Mouse (Mus musculus) left cerebral cortex, postnatal 10 days (tissue): ENCODE results near the gene Plp2. TPM values are rescaled to one million over a fixed set of nuclear protein-coding genes. Genes with fewer than 3 reads are reported as not detected.

Experiments
- DNase-seq, 2 experiments: peaks; one replicate each; pipeline ENCODE4 v3.0.0; 2021 to 2022; ENCODE audit warnings: low spot score in 2 of 2, mixed read lengths in 1 of 2; ENCODE audit errors: extremely low spot score in 1 of 2
- intact Hi-C: fragments of 180-260 bp; cut with DNase I; formaldehyde crosslinking; loops from one replicate; pipeline ENCODE4 v1.15.1; 2025
- total RNA-seq, 2 experiments: library from RNA; stranded (reverse); gene quantifications; 2 replicates each; pipeline ENCODE4 v1.2.3; 2021

The Plp2 gene
- total RNA-seq, 2 experiments from 2014 or later: 15.6 to 18.1 TPM

DNA sequence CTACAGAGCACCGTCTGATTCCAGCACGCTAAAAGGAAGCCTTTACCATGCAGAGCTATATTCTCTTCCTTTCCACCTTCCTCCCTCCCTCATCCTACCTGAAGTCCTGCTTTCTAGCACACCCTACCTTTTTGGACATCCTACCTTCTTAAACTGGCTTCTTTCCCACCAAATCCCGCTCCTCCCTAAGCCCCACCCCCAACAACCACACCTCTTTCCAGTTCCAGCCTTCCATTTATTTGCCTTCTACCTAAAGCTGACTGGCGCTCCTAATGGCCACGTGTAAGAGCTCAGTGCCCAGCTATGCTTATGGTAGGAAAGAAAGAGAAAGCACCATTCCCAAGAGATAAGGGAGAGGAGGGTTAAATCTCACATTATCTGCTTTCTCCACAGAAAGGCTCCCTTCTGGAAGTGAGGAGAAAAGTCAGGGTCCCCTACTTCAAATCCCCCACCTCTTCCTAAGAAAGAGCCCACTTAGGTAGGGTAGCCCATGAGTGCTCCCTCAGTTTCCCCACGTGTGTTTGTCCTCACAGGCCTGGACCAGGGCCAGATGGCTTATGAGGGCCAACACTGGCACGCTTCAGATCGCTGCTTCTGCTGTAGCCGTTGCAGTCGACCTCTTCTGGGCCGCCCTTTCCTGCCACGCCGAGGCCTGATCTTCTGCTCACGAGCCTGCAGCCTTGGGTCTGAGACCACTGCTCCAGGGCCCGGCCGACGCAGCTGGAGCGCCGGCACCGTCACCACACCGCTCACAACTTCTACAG lies 5.3 kb downstream of the Plp2 start:
- DNase-seq: no peak
- intact Hi-C loops: no loop called here

- intact Hi-C loops: no loop called here
Observed at GRCm38 (mm10) chrX:7664791-7665190, 6.4 kb downstream of the Plp2 start.

DNA sequence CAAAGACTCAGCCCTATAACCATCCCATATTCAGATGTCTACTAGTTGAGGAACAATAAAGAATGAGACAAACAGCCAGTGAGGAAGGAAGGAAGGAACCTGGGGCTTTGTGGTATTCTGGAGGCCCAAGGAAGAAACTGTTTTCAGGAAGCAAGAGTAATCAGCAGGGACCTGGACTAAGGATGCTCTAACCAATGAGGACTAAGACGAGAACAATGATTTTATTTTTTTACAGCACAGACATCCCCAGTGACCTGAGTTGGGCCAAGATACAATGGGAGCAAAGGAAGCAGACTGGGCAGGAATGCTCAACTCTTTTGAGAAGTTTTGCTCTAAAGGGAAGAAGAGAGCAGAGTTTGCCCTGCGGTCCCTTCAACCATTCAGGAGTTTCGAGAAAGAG lies 8.3 kb downstream of the Plp2 start:
- intact Hi-C loops: no loop called here
- DNase-seq: no peak

More at GRCm38 (mm10) chrX:7664791-7665190, 6.4 kb downstream of the Plp2 start:
- DNase-seq: no peak

DNA sequence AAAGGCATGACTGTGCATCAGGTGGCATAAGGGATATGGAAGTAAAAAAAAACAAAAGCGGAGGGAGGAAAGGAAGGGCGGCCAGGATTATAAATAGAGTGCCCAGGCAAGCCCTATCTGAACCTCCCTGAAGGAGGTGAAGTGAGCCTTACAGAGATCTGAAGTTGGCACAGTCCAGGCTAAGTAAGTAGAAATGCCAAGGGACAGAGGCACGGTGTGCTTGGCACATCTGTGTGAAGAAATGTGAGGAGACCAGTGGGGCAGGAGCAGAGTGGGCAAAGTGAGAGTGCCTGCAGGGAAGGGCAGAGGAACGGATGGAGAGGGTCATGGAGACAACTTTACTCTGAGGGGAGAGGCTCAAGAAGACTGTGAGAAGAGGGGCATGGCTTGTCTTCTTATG lies 10.1 kb downstream of the Plp2 start:
- intact Hi-C loops: no loop called here
- DNase-seq: no peak

DNA sequence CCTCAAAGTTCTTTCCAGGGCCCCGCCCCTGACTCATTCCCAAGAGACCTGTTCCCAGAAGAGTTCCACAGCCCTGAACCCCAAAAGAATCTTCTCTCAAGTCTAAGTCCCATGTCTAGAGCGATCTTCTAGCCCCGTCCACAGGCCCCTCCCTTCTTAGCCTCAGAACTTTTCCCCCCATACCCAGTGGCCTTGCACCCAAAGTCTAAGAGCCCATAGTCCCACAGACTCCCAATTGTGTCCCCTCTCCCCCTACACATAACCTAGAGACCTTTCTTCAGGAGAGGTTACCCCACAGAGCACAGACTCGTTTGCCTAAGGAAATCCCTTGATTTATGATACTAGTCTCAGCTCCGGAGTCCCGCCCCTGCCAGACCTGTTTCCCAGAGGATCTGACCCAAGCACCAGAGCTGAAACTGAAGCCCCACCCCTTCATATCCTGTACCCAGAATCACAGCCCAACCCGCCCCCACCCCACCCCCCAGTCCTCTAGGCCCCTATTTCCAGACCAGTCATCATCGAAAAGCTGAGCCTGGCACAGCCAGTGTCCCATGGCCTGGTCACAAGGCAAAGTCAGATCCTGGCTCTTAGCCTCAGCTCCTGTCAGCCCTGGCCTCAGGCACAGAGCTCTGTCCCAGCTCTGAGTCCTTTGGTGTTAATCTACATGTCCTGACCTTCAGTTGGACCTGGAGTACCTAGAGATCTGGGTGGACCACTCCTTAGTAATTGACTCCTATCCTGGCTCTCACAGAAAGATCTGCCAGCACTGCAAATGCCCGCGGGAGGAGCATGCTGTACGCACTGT lies 12.2 kb downstream of the Plp2 start:
- intact Hi-C loops: no loop called here
- peak in 1 of 2 experiments; percentile 16 for DNase-seq

DNA sequence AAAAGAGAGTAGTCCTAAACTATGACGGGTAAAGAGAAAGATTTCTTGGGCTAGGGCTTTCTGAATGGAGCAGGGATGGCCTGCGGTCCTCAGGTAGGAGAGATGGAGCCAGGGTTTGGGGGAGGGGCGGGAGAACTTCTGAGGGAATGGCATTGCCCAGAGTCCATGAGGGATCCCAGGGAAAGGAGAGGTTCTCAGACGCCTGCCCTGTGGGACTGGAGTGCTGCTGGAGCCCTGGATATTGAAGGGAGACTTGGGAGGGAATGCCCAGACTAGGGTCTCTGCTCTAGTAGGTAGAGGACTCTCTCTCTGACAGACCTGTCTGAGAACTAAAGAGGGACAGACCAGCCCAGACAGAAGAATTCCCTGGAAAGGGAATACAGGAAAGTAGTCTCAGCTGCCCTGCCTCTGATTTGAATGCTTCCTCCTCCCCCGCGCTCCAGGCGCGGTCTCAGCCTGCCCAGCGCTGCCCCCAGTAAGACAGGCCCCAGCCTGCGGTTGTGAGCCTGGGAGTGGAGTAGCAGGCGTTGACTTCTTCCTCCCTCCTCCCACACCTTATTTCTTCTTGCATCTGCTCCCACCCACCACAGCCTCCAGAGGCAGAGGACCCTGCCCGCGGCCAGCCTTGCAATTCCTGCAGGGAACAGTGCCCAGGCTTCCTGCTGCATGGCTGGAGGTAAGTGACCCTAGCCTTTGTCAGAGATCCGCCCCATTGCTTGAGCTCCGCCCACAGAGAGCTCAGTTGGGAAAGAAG lies 13.0 kb downstream of the Plp2 start:
- intact Hi-C loops: no loop called here
- DNase-seq: no peak

DNA sequence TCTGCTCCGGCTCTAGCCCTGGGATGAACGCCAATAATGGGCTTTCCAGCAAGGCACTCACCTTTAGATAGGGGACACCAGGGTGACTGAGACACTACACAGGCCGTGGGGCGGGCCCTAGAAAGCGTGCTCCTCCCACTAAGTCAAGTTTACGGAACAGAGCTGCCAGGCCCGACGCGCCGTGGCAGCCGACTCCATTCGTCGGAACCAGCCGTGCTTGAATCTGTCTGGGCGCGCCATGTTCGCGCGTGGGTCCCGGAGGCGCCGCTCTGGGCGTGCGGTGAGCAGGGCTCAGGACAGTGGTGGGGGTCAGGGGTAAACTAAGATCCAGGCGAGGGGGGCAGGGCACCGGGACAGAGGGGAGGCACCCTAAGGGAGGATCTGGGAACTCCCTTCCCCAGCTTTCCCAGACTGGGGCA lies 14.0 kb downstream of the Plp2 start, which contains the start of gene Prickle3:
Gene Prickle3 (plus strand): TSS at position 40 of the 419 bp plus-strand sequence.
- intact Hi-C loops: no loop called here
- DNase-seq: peak in 1 of 2 experiments; percentile 64

- intact Hi-C loops: loop anchor here (10.0 kb wide), 1 partner anchor 174 kb away; no protein-coding TSS in a partner anchor
- DNase-seq: peak; percentile 53 to 89
Observed at GRCm38 (mm10) chrX:7648671-7649304, 22.4 kb downstream of the Plp2 start.

- intact Hi-C loops: loop anchor here (10.0 kb wide), 1 partner anchor 171 kb away; no protein-coding TSS in a partner anchor
Observed at GRCm38 (mm10) chrX:7645349-7645748, 25.8 kb downstream of the Plp2 start.

DNA sequence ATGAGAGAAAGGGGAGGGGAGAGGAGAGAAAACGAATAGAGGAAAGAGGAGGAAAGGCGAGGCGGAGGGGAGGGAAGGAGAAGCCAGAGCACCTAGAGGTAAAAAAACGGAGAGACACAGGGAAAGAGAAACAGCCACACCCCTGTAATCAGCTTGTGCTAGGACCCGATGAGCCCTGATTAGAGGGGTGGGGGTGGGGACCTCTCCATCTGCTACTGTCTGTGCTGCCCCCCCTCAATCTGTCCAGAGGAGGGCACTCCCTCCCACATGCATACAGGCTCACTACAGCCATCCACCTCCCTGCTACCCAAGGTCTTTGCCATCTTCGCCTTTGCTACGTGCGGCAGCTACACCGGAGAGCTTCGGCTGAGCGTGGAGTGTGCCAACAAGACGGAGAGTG lies 30.4 kb downstream of the Plp2 start:
- intact Hi-C loops: loop anchor here (5.0 to 10.0 kb wide), 2 partner anchors 166 to 218 kb away; no protein-coding TSS in a partner anchor

More at GRCm38 (mm10) chrX:7645349-7645748, 25.8 kb downstream of the Plp2 start:
- peak; percentile 65 to 73 for DNase-seq

GRCm38 (mm10) chrX:7639536-7640325 lies 31.5 kb downstream of the Plp2 start:
- no peak for DNase-seq
- intact Hi-C loops: loop anchor here (5.0 to 10.0 kb wide), 3 partner anchors 67 to 217 kb away; partner anchors contain the start of genes Foxp3 and Ppp1r3f

More for the DNA sequence above, 30.4 kb downstream of the Plp2 start:
- no peak for DNase-seq

DNA sequence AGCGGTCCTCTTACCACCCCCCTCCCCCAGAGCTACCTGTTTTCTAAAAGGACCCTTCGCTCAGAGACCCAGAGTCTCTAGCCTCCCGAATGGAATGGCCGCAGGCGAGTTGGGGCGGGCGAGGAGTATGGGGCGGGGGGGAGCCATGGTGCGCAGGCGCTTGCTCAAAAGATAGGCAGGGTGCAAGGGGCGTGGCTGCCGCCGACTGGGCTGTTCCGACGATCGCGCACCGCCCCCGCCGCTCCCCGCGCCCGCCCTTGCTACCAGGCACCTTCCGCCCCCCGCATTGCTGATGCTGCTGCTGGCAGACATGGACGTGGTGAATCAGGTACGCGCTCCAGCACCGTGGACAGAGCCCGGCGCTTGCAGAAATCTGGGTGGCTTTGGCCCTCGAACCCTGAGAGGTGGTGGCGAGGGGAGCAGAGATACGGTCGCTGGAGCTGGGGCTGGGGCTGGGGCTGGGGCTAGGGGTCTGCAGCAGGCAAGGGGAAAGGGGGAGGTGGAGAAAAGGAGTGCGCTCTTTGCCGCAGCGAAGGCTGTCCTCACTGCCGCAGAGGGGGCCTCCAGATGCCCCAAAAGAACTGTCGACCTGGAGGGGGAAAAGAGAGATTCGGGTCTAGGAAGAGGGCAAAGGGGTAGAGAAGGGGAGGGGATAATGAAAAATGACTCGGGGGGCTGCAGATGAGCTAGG lies 32.6 kb downstream of the Plp2 start, which contains the start of gene Syp:
Gene Syp (plus strand): TSS at position 71 of the 691 bp plus-strand sequence.
- peak; percentile 78 to 87 for DNase-seq
- intact Hi-C loops: loop anchor here (5.0 kb wide), 1 partner anchor 66 kb away; the partner anchor contains the start of genes Foxp3 and Ppp1r3f

- intact Hi-C loops: loop anchor here (5.0 kb wide), 1 partner anchor 63 kb away; the partner anchor contains the start of genes Foxp3 and Ppp1r3f
- DNase-seq: no peak
Observed at GRCm38 (mm10) chrX:7635101-7635500, 36.1 kb downstream of the Plp2 start.

GRCm38 (mm10) chrX:7632560-7632959 lies 38.6 kb downstream of the Plp2 start:
- no peak for DNase-seq
- intact Hi-C loops: no loop called here
